Mouse (Mus musculus): Measurements from ENCODE around the gene Caln1. TPM values are rescaled to one million over a fixed set of nuclear protein-coding genes. Genes with fewer than 3 reads are reported as not detected.

Caln1 gene
- polyA plus RNA-seq, 1 experiment from 2014 or later = not detected

- H3K27ac ChIP-seq (replicated peaks) = no peak overlapping the region
- no peaks in the 10 kb centered on the region for H3K4me1 ChIP-seq (replicated peaks)
- ATAC-seq (ENCODE audit: insufficient read depth) = no peak
- H3K4me2 ChIP-seq = no peak overlapping the region
- no peaks in the 10 kb centered on the region for H3K36me3 ChIP-seq (replicated peaks)
- H3K9me3 ChIP-seq (replicated peaks) = peaks cover 3% of the 10 kb centered on the region; the same call in 1 of the 2 replicates
- WGBS (ENCODE audit: insufficient replicate concordance) = 70% methylated on average over 3 of the region's 3 CpGs
- H3K9ac ChIP-seq = no peak overlapping the region
- H3K4me3 ChIP-seq (replicated peaks) = no peak overlapping the region
- H3K27me3 ChIP-seq = no peaks in the 10 kb centered on the region
Measured at GRCm38 (mm10) chr5:130811966-130812365, 442.7 kb downstream of the Caln1 start.

GRCm38 (mm10) chr5:130812556-130812955 is 443.3 kb downstream of the Caln1 start:
- no peak for ATAC-seq (ENCODE audit: insufficient read depth)
- Histone ChIP-seq H3K9ac (no peak overlapping the region), H3K4me2 (no peak overlapping the region), H3K27ac (replicated peaks) (no peak overlapping the region), H3K27me3 (no peaks in the 10 kb centered on the region), H3K4me3 (replicated peaks) (no peak overlapping the region), H3K4me1 (replicated peaks) (no peaks in the 10 kb centered on the region), H3K9me3 (replicated peaks) (peaks cover 3% of the 10 kb centered on the region; the same call in 1 of the 2 replicates), H3K36me3 (replicated peaks) (no peaks in the 10 kb centered on the region)
- WGBS (ENCODE audit: insufficient replicate concordance) = 85% methylated on average over 8 of the region's 8 CpGs

- no peak overlapping the region for H3K27ac ChIP-seq (replicated peaks)
- H3K9me3 ChIP-seq (replicated peaks) = peaks cover 3% of the 10 kb centered on the region; the same call in 1 of the 2 replicates
- H3K4me3 ChIP-seq (replicated peaks) = no peak overlapping the region
- H3K9ac ChIP-seq = no peak overlapping the region
- 69% methylated on average over 9 of the region's 9 CpGs for whole genome bisulfite sequencing (ENCODE audit: insufficient replicate concordance)
- no peak overlapping the region for H3K4me2 ChIP-seq
- no peaks in the 10 kb centered on the region for H3K36me3 ChIP-seq (replicated peaks)
- ATAC-seq (ENCODE audit: insufficient read depth) = no peak
- H3K27me3 ChIP-seq = no peaks in the 10 kb centered on the region
- H3K4me1 ChIP-seq (replicated peaks) = no peaks in the 10 kb centered on the region
Measured at GRCm38 (mm10) chr5:130813089-130813488, 443.8 kb downstream of the Caln1 start.

- H3K27ac ChIP-seq (replicated peaks) = no peak overlapping the region
- H3K27me3 ChIP-seq = no peaks in the 10 kb centered on the region
- H3K9me3 ChIP-seq (replicated peaks) = no peaks in the 10 kb centered on the region
- H3K4me1 ChIP-seq (replicated peaks) = no peaks in the 10 kb centered on the region
- ATAC-seq (ENCODE audit: insufficient read depth) = no peak
- no peak overlapping the region for H3K4me3 ChIP-seq (replicated peaks)
- WGBS (ENCODE audit: insufficient replicate concordance) = 61% methylated on average over 5 of the region's 5 CpGs
- H3K36me3 ChIP-seq (replicated peaks) = no peaks in the 10 kb centered on the region
- H3K4me2 ChIP-seq = no peak overlapping the region
- no peak overlapping the region for H3K9ac ChIP-seq
Measured at GRCm38 (mm10) chr5:130815352-130815751, 446.1 kb downstream of the Caln1 start.

- Histone ChIP-seq H3K4me2 (no peak overlapping the region), H3K9me3 (replicated peaks) (no peaks in the 10 kb centered on the region), H3K27me3 (no peaks in the 10 kb centered on the region), H3K4me1 (replicated peaks) (no peaks in the 10 kb centered on the region), H3K36me3 (replicated peaks) (no peaks in the 10 kb centered on the region), H3K27ac (replicated peaks) (no peak overlapping the region), H3K9ac (no peak overlapping the region), H3K4me3 (replicated peaks) (no peak overlapping the region)
- 52% methylated on average over 4 of the region's 4 CpGs for WGBS (ENCODE audit: insufficient replicate concordance)
- no peak for ATAC-seq (ENCODE audit: insufficient read depth)
Measured at GRCm38 (mm10) chr5:130820021-130820648, 450.9 kb downstream of the Caln1 start.

DNA sequence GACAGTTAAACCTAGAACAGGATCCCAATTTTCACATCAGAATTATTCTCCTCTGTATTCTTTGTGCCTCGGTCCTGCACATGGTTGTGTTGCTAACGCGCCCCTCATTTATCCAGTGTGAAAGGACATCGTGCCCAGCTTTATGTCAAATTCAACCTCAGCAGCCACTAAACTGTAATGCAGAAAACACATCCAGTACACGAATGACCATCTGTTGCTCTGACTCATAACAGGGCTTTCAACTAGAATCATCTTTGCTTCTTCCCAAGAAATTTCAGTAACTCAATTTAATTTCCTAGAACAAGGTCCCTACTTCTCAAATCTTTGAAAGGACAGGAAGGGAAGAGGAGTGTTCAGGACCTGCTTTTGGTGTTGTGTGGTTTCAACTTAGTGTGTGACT is 451.4 kb downstream of the Caln1 start:
- Histone ChIP-seq H3K9ac (no peak overlapping the region), H3K36me3 (replicated peaks) (no peaks in the 10 kb centered on the region), H3K4me1 (replicated peaks) (no peaks in the 10 kb centered on the region), H3K27me3 (no peaks in the 10 kb centered on the region), H3K9me3 (replicated peaks) (no peaks in the 10 kb centered on the region), H3K4me2 (no peak overlapping the region), H3K27ac (replicated peaks) (no peak overlapping the region), H3K4me3 (replicated peaks) (no peak overlapping the region)
- ATAC-seq (ENCODE audit: insufficient read depth) = no peak
- 71% methylated on average over 5 of the region's 5 CpGs for WGBS (ENCODE audit: insufficient replicate concordance)

DNA sequence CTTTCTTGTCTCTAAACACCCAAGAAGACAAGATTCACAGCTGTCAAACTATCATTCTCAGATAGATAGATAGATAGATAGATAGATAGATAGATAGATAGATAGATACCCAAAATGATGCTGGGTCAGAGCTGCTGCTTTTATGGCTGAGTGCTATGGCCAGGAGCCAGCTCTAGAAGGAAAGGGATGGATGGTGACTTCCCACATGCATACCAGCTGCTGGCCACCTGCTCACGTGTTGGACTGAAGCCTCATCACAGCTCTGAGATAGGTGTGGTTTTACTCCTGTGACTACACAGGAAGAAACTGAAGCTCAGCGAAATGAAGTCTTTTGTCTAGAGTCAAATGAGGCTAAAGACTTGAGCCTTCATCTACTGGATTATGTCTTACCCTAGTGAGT is 456.5 kb downstream of the Caln1 start:
- H3K27ac ChIP-seq (replicated peaks) = no peak overlapping the region
- WGBS (ENCODE audit: insufficient replicate concordance) = 43% methylated on average over 2 of the region's 2 CpGs
- no peaks in the 10 kb centered on the region for H3K4me1 ChIP-seq (replicated peaks)
- no peaks in the 10 kb centered on the region for H3K27me3 ChIP-seq
- H3K9me3 ChIP-seq (replicated peaks) = no peaks in the 10 kb centered on the region
- no peak overlapping the region for H3K4me3 ChIP-seq (replicated peaks)
- H3K9ac ChIP-seq = no peak overlapping the region
- ATAC-seq (ENCODE audit: insufficient read depth) = no peak
- H3K36me3 ChIP-seq (replicated peaks) = no peaks in the 10 kb centered on the region
- no peak overlapping the region for H3K4me2 ChIP-seq

DNA sequence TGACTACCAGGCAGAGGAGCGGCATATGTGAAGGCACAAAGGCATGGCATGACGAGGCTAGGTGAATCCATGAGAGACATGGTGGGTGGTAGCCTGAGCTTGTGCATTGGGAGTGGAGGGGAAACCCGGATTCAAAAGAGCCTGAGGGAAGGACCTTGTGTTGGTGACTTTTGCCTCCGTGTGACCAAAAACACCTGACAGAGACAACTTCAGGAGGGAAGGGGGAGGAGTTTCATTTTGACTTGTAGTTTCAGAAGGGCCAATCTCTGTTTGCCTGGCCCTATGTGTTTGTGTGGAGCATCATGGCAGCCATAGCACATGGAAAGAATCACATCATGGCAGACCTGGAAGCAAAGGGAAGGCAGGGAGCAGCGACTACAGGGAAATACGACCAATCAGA is 479.3 kb downstream of the Caln1 start:
- no peak overlapping the region for H3K27ac ChIP-seq (replicated peaks)
- no peak for ATAC-seq (ENCODE audit: insufficient read depth)
- no peak overlapping the region for H3K9ac ChIP-seq
- H3K4me2 ChIP-seq = no peak overlapping the region
- no peaks in the 10 kb centered on the region for H3K36me3 ChIP-seq (replicated peaks)
- H3K4me3 ChIP-seq (replicated peaks) = no peak overlapping the region
- no peaks in the 10 kb centered on the region for H3K27me3 ChIP-seq
- 0 out of 2 replicates have a peak, but pooled peaks cover 3% of the 10 kb centered on the region for H3K4me1 ChIP-seq (replicated peaks)
- no peaks in the 10 kb centered on the region for H3K9me3 ChIP-seq (replicated peaks)
- WGBS (ENCODE audit: insufficient replicate concordance) = 72% methylated on average over 6 of the region's 6 CpGs

GRCm38 (mm10) chr5:130849610-130850009 is 480.4 kb downstream of the Caln1 start:
- H3K9ac ChIP-seq = no peak overlapping the region
- no peaks in the 10 kb centered on the region for H3K27me3 ChIP-seq
- H3K27ac ChIP-seq (replicated peaks) = no peak overlapping the region
- H3K4me2 ChIP-seq = no peak overlapping the region
- no peak for ATAC-seq (ENCODE audit: insufficient read depth)
- H3K4me3 ChIP-seq (replicated peaks) = no peak overlapping the region
- H3K4me1 ChIP-seq (replicated peaks) = 0 out of 2 replicates have a peak, but pooled peaks cover 3% of the 10 kb centered on the region
- H3K36me3 ChIP-seq (replicated peaks) = no peaks in the 10 kb centered on the region
- no peaks in the 10 kb centered on the region for H3K9me3 ChIP-seq (replicated peaks)
- WGBS (ENCODE audit: insufficient replicate concordance) = 66% methylated on average over 4 of the region's 4 CpGs

GRCm38 (mm10) chr5:130852182-130852581 is 482.9 kb downstream of the Caln1 start:
- Histone ChIP-seq H3K36me3 (replicated peaks) (no peaks in the 10 kb centered on the region), H3K9me3 (replicated peaks) (no peaks in the 10 kb centered on the region), H3K4me1 (replicated peaks) (0 out of 2 replicates have a peak, but pooled peaks cover 3% of the 10 kb centered on the region), H3K9ac (no peak overlapping the region), H3K4me2 (peak overlapping the region; percentile 27), H3K27me3 (no peaks in the 10 kb centered on the region), H3K4me3 (replicated peaks) (no peak overlapping the region), H3K27ac (replicated peaks) (no peak overlapping the region)
- WGBS (ENCODE audit: insufficient replicate concordance) = 7% methylated on average over 11 of the region's 11 CpGs
- no peak for ATAC-seq (ENCODE audit: insufficient read depth)

DNA sequence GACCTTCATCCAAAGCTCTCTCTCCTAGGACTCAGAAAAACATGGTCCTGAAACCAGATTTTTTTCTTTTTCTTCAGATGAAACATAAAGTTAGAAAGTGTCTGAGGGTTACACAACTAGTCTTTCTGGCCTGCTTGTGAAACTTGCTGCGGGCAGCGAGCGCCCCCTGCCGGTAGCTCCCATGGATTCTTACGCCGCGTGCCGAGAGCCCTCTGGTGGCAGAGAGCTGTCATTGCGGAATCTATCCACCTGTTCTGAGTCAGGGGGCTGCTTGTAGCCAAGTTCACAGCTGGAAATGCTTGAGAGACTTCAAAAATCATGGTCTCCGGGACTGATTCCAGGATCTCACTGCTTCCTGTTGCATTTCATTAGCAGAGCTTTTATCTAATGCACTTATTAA is 484.1 kb downstream of the Caln1 start:
- Histone ChIP-seq H3K27ac (replicated peaks) (no peak overlapping the region), H3K4me3 (replicated peaks) (no peak overlapping the region), H3K9me3 (replicated peaks) (no peaks in the 10 kb centered on the region), H3K9ac (no peak overlapping the region), H3K4me1 (replicated peaks) (0 out of 2 replicates have a peak, but pooled peaks cover 3% of the 10 kb centered on the region), H3K36me3 (replicated peaks) (no peaks in the 10 kb centered on the region), H3K27me3 (no peaks in the 10 kb centered on the region), H3K4me2 (no peak overlapping the region)
- no peak for ATAC-seq (ENCODE audit: insufficient read depth)
- under 1% methylated on average over 10 of the region's 10 CpGs for WGBS (ENCODE audit: insufficient replicate concordance)

- Histone ChIP-seq H3K9me3 (replicated peaks) (no peaks in the 10 kb centered on the region), H3K4me1 (replicated peaks) (0 out of 2 replicates have a peak, but pooled peaks cover 3% of the 10 kb centered on the region), H3K36me3 (replicated peaks) (no peaks in the 10 kb centered on the region), H3K4me3 (replicated peaks) (no peak overlapping the region), H3K9ac (no peak overlapping the region), H3K27me3 (no peaks in the 10 kb centered on the region), H3K4me2 (no peak overlapping the region), H3K27ac (replicated peaks) (no peak overlapping the region)
- 67% methylated on average over 7 of the region's 7 CpGs for WGBS (ENCODE audit: insufficient replicate concordance)
- ATAC-seq (ENCODE audit: insufficient read depth) = no peak
Measured at GRCm38 (mm10) chr5:130854430-130854829, 485.2 kb downstream of the Caln1 start.
